Mouse (Mus musculus) splenic B cell, adult 2 months (primary cell): ENCODE measurements around the gene Gm14190.
"Not testable (repeated sequence)": the region's sequence is repeated elsewhere in the genome, so short reads cannot be mapped to it uniquely, and the experiment has no call there.

Experiments
- DNase-seq: peaks from one replicate; pipeline ENCODE4 v3.0.0-alpha.2; 2011; ENCODE audit warnings: low read depth, low spot score
- H3K27me3 ChIP-seq: 2 replicates; pipeline ENCODE4 v1.6.1; 2012; ENCODE audit warnings: mild to moderate bottlenecking, low read length, moderate library complexity, mixed read lengths; ENCODE audit not compliant: control insufficient read depth, poor library complexity, insufficient read depth, severe bottlenecking
- H3K36me3 ChIP-seq: 2 replicates; pipeline ENCODE4 v1.6.1; 2012; ENCODE audit warnings: mild to moderate bottlenecking, low read length, moderate library complexity, mixed read lengths; ENCODE audit not compliant: control insufficient read depth, poor library complexity, insufficient read depth, severe bottlenecking

The Gm14190 gene

GRCm38 (mm10) chr11:99690463-99690862, at the start of gene Gm14190:
TSS of gene Gm14190 (minus strand) at chr11:99690740.
- no peak for DNase-seq
- H3K36me3 ChIP-seq = no peaks in the 10 kb centered on the region
- H3K27me3 ChIP-seq = no peaks in the 10 kb centered on the region

- Histone ChIP-seq H3K27me3 (no peaks in the 10 kb centered on the region), H3K36me3 (no peaks in the 10 kb centered on the region)
- DNase-seq = no peak
Observed at GRCm38 (mm10) chr11:99734190-99734589, 43.6 kb upstream of the Gm14190 start, which contains the start of gene Gm14180. TSS of gene Gm14180 (minus strand) at chr11:99734290.

GRCm38 (mm10) chr11:99724061-99724460, 33.5 kb upstream of the Gm14190 start:
- no peak for DNase-seq
- H3K36me3 ChIP-seq = no peaks in the 10 kb centered on the region
- H3K27me3 ChIP-seq = no peaks in the 10 kb centered on the region

GRCm38 (mm10) chr11:99718759-99719158, 28.2 kb upstream of the Gm14190 start:
- no peak for DNase-seq
- no peaks in the 10 kb centered on the region for H3K27me3 ChIP-seq
- H3K36me3 ChIP-seq = no peaks in the 10 kb centered on the region

- H3K36me3 ChIP-seq, DNase-seq, H3K27me3 ChIP-seq: not testable (repeated sequence)
Observed at GRCm38 (mm10) chr11:99685235-99685634, 5.3 kb downstream of the Gm14190 start.

- Histone ChIP-seq H3K27me3 (no peaks in the 10 kb centered on the region), H3K36me3 (no peaks in the 10 kb centered on the region)
- DNase-seq = no peak
Observed at GRCm38 (mm10) chr11:99683481-99683880, 7.1 kb downstream of the Gm14190 start.

GRCm38 (mm10) chr11:99665860-99666259, 24.7 kb downstream of the Gm14190 start, which contains the start of gene Krtap4-6:
TSS of gene Krtap4-6 (minus strand) at chr11:99665960.
- H3K27me3 ChIP-seq = no peaks in the 10 kb centered on the region
- no peak for DNase-seq

GRCm38 (mm10) chr11:99662802-99663201, 27.7 kb downstream of the Gm14190 start:
- Histone ChIP-seq H3K27me3 (no peaks in the 10 kb centered on the region), H3K36me3 (no peaks in the 10 kb centered on the region)
- DNase-seq = no peak

More at GRCm38 (mm10) chr11:99665860-99666259, 24.7 kb downstream of the Gm14190 start, which contains the start of gene Krtap4-6:
- H3K36me3 ChIP-seq = no peaks in the 10 kb centered on the region

GRCm38 (mm10) chr11:99659256-99659655, 31.3 kb downstream of the Gm14190 start:
- Histone ChIP-seq H3K36me3 (no peaks in the 10 kb centered on the region), H3K27me3 (no peaks in the 10 kb centered on the region)
- no peak for DNase-seq

GRCm38 (mm10) chr11:99658467-99659010, 32.0 kb downstream of the Gm14190 start, which contains the start of gene Gm11563:
TSS of gene Gm11563 (minus strand) at chr11:99658960.
- H3K36me3 ChIP-seq, DNase-seq, H3K27me3 ChIP-seq: not testable (repeated sequence)

GRCm38 (mm10) chr11:99657051-99657450, 33.5 kb downstream of the Gm14190 start:
- Histone ChIP-seq H3K36me3 (no peaks in the 10 kb centered on the region), H3K27me3 (no peaks in the 10 kb centered on the region)
- DNase-seq = no peak

GRCm38 (mm10) chr11:99650136-99650535, 40.4 kb downstream of the Gm14190 start, which contains the start of gene Gm11555:
TSS of gene Gm11555 (minus strand) at chr11:99650236.
- Histone ChIP-seq H3K36me3 (no peaks in the 10 kb centered on the region), H3K27me3 (no peaks in the 10 kb centered on the region)
- DNase-seq = no peak

- Histone ChIP-seq H3K36me3 (no peaks in the 10 kb centered on the region), H3K27me3 (no peaks in the 10 kb centered on the region)
- no peak for DNase-seq
Observed at GRCm38 (mm10) chr11:99646444-99646843, 44.1 kb downstream of the Gm14190 start.

- DNase-seq = no peak
Observed at GRCm38 (mm10) chr11:99644351-99644750, 46.2 kb downstream of the Gm14190 start.

GRCm38 (mm10) chr11:99643635-99644139, 46.9 kb downstream of the Gm14190 start, which contains the start of gene Krtap4-7:
TSS of gene Krtap4-7 (minus strand) at chr11:99644089.
- not testable (repeated sequence) for DNase-seq, H3K36me3 ChIP-seq, H3K27me3 ChIP-seq

More at GRCm38 (mm10) chr11:99644351-99644750, 46.2 kb downstream of the Gm14190 start:
- no peaks in the 10 kb centered on the region for H3K36me3 ChIP-seq
- no peaks in the 10 kb centered on the region for H3K27me3 ChIP-seq
